Comparison of ENCODE assay signal across 26 mouse cellular contexts in genomic region chr13:57440111-57440510, GRCm38 (mm10).
"Had no signal": no experiment of that assay in that cellular context is flagged by ENCODE, and none has a peak within 500 bp of the region (broad histone marks: within the 10 kb centered on the region; RNA-seq: fewer than 3 reads in every experiment).

No protein-coding gene starts in this region.

- DNase-seq: gastrocnemius, postnatal 14 days; gastrocnemius, postnatal 36 days; heart, adult 2 months; heart, postnatal 14 days; heart, postnatal 36 days; kidney, adult 11 months; kidney, adult 2 months; kidney, adult 9 months; kidney, postnatal 14 days; kidney, postnatal 36 days; layer of hippocampus, adult 9-11 months; layer of hippocampus, postnatal 36 days; left cerebral cortex, postnatal 4 days; lung, adult 18-20 months had no signal

- H3K27ac ChIP-seq: heart, adult 2 months; heart, embryonic 13.5 days; heart, embryonic 15.5 days; hindbrain, embryonic 13.5 days; hindbrain, embryonic 15.5 days; hindbrain, postnatal 0 days; kidney, embryonic 15.5 days; kidney, postnatal 0 days; limb, embryonic 13.5 days; limb, embryonic 15.5 days; liver, embryonic 12.5 days; liver, embryonic 14.5 days had no signal

- H3K27me3 ChIP-seq: heart, embryonic 13.5 days; heart, embryonic 15.5 days; hindbrain, embryonic 13.5 days; hindbrain, embryonic 15.5 days; kidney, embryonic 15.5 days; limb, embryonic 15.5 days; liver, embryonic 12.5 days had no signal

- H3K4me1 ChIP-seq: heart, embryonic 13.5 days; heart, embryonic 15.5 days; hindbrain, embryonic 13.5 days; hindbrain, embryonic 15.5 days; kidney, embryonic 15.5 days; limb, embryonic 15.5 days; liver, embryonic 12.5 days had no signal

- ATAC-seq: hindbrain, postnatal 0 days; intestine, embryonic 16.5 days; liver, embryonic 12.5 days had no signal

- H3K36me3 ChIP-seq: heart, embryonic 13.5 days; heart, embryonic 15.5 days; hindbrain, embryonic 15.5 days; kidney, embryonic 15.5 days; limb, embryonic 13.5 days; limb, embryonic 15.5 days; liver, embryonic 12.5 days had no signal

- H3K9me3 ChIP-seq: heart, embryonic 13.5 days; heart, embryonic 15.5 days; hindbrain, embryonic 13.5 days; hindbrain, embryonic 15.5 days; kidney, embryonic 15.5 days; limb, embryonic 13.5 days; limb, embryonic 15.5 days; liver, embryonic 12.5 days had no signal

- H3K4me3 ChIP-seq: heart, adult 2 months; heart, embryonic 13.5 days; heart, embryonic 15.5 days; hindbrain, embryonic 13.5 days; hindbrain, embryonic 15.5 days; kidney, embryonic 15.5 days; limb, embryonic 13.5 days; limb, embryonic 15.5 days; liver, embryonic 12.5 days had no signal
